Mouse (Mus musculus) megakaryocyte, embryonic 14.5 days (primary cell): Measurements from ENCODE around the gene Ankrd28.

ENCODE experiments used
- FLI1 ChIP-seq: IDR thresholded peaks from 2 replicates; pipeline ENCODE4 v1.6.1; 2012; ENCODE audit warnings: low read length, inconsistent platforms, mixed read lengths
- GATA1 ChIP-seq: IDR thresholded peaks from 3 replicates; pipeline ENCODE4 v1.6.1; 2012; ENCODE audit warnings: mixed read lengths, low read length, inconsistent platforms, borderline replicate concordance

GRCm38 (mm10) chr14:31764083-31764482 is 66.4 kb downstream of the Ankrd28 start:
- no peak for TF ChIP-seq FLI1
- TF ChIP-seq GATA1, result no peak
